Mouse (Mus musculus) kidney, postnatal 36 days (tissue): ENCODE measurements around the gene Ggta1.
"Not testable (repeated sequence)": the region's sequence is repeated elsewhere in the genome, so short reads cannot be mapped to it uniquely, and the experiment has no call there.

Source experiments
- DNase-seq, 2 experiments: peaks; one replicate each; pipeline ENCODE4 v3.0.0; 2021 to 2022; ENCODE audit warnings: mixed read lengths in 2 of 2

Gene Ggta1

DNA sequence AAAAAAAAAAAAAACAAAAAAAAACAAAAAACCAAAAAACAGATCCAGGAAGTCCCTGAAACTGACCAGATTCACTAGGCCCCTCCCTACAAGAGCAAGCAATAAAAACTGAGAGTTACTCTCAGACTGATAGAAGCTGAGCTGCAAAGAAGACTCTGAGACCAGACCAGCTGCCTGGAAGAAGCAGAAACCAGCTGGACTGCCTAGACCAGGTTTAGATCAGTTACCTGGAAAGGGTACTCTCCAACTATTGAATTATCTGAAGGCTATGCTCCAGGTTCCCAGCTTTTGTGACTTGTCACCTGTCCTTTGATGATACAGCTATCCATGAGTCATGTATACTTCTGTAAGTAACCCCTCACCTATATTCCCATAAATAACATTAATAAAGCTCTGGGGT, 3.7 kb downstream of the Ggta1 start:
- DNase-seq, result no peak

DNA sequence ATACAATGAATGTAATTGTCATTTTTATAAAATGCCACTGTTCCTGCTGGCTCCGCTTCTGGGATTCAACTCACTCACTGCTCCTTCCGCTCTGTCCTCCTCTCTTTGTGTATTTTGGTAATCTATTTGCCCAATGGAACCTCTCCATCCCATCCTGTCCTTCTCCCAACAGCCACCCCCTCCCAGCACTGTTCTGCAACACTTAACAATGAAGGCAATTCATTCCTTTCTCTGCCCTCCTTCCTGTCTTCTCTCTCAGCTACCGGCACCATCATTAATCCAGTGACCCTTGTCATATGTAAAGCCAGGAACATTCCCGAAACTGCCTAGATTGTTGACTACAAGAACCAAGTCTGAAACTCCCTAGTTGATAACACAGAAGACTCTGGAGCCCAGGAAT, 4.6 kb downstream of the Ggta1 start:
- no peak for DNase-seq

DNA sequence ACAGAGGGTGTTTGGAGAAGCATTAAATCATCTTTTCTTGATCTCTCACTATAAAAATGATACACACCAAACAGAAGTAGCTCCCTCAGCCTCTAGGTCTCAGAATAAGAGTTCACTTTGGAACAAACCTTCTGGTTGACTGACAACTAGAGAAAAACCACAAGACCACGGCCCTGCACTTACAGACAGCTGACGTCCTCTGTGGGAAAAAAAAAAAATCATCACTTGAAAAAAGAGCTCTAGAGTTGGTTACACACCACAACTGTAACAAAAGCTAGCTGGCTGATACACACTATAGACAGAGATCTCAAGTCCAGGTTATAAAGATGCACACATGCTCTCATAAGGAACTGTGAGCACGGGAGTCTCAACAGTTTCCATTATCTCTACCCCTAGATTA, 9.3 kb downstream of the Ggta1 start:
- no peak for DNase-seq

DNA sequence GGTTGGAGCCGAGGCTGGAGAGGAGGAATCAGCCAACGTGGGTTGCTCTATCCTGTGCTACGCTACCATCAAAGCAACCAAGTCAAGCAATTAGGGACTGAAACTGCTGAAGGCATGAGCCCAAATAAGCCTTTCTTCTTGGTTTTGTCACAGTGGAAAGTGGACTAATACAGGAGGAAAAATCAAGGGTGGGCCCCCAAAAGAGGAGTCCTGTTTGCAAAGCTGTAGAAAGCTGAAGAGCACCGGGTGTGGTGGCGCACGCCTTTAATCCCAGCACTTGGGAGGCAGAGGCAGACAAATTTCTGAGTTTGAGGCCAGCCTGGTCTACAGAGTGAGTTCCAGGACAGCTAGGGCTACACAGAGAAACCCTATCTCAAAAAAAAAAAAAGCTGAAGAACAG, 10.3 kb downstream of the Ggta1 start:
- DNase-seq, result not testable (repeated sequence)

DNA sequence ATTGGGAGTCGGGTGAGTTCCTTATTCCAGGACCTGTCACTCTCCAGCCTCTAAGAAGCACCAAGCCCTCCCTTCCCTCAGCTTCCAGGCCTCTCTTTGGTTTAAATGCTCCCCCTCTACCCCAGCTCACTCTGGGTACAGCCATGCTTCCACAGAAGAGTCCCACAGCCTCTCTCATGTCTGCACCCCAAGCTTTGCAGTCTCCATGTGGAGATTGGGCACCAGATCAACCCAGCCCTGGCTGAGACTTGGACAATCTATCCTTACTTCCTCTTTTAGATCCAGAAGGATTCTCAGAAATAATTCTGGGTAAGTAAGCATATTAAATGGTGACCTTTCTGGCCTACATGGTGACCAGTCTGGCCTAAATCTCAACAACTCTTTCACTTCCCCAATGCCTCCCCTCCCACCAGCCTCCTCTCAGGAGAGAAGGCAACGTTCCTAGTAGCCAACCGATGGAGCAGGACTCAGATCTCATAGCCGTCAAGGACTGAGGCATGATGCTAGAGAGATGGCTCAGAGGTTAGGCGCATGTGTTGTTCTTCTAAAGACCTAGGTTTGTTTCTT, 11.5 kb downstream of the Ggta1 start:
- DNase-seq, result no peak

DNA sequence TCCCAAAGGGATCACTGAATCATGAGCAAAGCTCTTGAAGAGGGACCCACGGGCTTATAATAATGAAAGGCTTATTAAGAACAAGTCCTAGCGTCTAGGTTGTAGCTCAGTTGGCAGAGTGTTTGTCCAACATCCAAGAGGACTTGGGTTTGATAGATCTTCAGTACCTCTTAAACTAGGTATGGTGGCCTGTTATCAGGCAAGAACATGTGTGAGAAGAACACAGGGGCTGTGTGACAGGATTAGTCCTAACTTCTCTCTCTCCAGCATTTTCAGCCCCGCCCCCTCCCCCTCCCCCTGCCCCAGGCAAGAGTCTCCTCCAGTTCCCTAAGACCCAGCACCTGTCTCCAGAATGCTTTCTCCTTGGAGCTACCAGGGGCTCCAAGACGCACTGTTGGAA, 12.2 kb downstream of the Ggta1 start:
- DNase-seq, result no peak

DNA sequence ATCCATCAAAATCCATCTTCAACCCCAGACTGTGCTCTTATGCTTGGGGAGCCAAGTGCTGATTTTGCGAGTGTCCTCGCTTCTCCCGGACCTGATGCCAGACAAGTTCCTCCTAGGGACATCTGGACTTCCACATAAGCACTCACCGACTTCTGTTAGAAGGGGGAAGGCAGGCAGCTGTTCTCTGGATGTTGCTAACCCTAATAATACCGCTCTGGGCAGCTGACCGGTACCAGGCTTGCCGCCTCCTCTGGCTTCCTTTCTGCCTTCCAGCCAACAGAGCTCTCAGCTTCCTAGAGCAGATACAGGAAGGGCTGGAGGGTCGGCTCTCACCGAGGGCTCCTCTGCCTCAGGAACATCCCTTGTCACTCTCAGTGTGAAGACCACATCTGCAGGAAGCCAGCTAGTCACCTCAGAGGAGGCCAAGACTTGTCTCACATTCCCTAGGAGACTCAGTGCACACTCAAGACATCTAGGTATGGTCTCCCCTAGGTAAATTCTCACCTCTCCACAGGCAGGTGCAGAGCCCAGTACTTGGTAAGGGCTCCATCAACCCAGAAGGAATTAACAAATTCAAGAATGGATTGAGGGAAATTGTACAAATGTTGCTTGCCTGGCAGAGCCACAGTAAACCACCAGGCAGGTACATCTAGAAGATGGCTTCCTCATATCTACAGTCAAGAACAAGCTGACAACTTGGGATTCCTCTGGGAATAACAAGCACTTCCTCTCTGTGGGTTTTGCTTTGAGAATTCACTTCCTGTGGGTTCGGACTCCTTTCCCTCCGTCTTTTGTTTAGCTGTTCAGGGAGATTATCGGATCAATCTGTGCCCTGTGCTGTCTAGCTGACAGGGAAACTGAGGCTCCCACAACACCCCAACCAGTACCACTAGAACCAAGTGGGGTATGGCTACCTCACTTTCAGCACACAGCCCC, 13.1 kb downstream of the Ggta1 start:
- peak in 1 of 2 experiments; percentile 11 for DNase-seq

DNA sequence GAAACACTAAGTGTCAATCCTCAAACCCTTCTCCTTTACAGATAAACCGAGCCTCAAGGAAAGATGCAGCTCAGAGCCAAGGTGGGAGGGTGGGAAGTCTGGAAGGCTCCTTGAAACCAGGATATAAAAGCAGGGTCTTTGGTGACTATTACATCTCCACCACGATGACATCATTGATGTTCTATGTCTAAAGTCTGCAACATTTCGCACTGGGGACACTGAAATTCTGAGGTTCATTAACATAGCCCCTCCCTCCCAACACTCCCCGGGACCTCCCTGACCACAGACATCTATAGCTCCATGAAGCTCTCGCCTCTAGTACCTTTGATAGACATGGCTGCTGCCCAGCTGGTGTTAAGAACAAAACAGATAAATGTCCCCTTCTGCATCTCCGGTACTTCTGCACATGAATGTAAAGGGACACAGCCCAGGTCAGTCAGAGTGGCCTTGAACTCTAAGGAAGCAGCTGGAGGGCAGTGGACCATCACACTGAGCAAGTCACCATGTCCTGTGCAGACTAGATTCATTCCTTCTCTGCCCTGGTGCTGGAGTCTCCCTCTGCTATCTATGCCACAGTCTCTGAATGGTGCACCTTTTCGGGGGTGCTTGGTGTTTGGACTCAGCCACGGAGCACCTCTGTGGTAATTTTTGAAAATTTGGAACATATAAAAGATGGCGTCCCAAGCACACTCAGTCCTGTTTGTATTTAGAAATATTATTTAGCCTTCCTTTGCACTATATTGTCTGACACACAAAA, 13.9 kb downstream of the Ggta1 start:
- no peak for DNase-seq

DNA sequence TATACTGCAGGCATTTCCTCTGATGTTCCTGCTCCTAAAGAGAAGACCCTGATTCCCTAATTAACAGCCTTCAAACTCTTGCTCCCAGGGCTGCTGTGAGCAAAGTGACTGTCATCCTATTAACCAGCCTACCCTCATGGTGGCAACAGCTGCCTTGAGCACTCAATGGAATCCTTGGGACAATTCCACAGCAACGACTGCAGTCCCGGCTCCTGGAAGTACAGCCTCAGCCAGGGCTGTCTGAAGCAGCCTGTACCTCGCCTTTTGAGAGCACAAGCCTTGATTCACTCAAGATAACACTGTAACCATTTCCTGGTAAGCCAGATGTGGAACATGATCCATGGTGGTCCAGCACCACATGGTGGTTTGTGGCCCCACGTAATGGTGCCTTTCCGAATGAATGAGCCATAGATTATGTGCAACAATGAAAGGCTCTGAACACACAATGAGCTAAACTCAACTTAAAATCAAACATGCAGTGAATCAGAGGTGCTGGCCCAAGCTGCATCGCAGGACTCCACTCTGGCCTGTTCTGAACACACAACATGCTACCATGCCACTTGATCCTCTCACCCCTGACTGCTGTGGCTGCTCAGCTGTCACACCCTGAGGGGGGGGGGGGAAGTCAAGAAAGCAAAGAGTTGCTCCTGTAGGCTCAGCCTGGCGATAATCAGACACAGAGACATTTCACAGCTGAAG, 14.7 kb downstream of the Ggta1 start:
- DNase-seq, result no peak

DNA sequence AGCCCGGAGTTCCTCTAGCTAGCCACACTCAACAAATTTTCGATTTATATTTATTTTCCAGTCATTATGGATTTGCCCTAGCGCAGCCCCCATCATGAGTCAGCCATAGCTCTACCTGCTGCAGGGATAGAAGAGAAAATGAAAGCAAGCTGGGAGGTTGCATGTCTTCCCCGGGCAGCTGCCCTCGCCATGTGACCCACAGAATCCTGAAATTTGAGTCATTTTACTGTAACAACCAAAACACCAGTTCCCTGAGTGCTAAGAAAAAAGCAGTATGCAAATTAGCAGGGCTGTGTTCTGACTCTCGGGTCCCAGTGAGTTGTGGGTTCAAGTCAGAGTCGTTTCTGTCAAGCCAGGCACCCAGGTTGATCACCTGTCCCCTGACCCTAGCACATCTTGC, 15.6 kb downstream of the Ggta1 start:
- DNase-seq, result no peak

DNA sequence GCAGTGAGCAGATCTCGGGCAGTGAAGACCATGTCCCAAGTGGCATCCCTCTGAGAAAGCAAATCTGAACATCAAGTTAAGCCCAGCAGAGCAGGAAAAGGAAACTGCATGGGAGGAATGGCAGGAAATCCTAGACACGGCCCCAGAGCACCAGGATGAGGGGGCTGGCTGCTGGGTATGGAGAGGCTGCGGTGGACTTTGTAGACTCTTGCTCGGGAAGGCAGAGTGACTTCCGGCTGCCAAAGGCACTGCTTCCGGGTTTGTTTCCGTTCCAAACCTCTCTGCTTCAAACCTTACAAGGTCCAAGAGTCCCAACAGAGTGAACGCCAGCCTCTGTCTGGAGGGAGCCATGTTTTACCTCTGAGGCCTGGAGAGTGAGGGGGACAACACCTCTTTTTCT, 16.2 kb downstream of the Ggta1 start:
- DNase-seq, result peak; percentile 52 to 61

DNA sequence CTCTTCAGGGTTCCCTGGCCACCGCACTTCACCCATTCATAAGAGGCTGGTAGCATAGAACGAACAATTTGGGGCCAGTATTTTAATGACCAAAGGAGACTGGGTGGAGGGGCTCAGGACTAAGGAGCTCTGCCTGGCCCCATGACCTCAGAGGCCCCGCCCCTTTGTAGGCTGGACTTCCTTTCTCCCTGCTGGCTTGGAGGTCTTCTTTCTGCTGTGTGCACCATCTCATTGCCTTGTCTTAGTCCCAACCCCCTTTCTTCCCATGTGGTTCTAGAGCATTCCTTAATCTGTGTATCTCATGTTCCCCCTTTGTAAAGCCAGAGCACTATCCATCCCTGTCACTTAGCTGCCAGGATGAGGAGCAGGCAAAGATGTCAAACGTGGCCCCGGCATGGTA, 16.7 kb downstream of the Ggta1 start:
- peak in 1 of 2 experiments; percentile 41 for DNase-seq

DNA sequence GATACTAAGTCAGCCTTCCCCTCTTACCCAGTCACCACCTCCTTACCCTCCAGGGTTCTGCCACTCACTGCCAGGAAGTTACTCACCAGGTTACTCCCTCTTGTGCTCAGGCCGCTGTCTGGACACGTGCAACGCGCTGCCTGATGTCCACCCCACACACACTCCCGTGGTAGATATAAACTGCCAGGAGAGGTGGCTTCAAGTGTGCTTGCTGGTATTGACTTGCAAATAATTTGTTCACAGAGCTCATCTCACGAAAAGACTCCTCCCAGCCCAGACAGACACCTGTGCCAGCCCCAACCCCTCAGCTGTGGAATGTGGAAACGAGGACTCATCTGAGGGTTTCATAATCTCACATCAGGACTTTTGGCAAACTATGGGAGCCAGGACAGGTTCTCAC, 17.4 kb downstream of the Ggta1 start:
- peak in 1 of 2 experiments; percentile 9 for DNase-seq

DNA sequence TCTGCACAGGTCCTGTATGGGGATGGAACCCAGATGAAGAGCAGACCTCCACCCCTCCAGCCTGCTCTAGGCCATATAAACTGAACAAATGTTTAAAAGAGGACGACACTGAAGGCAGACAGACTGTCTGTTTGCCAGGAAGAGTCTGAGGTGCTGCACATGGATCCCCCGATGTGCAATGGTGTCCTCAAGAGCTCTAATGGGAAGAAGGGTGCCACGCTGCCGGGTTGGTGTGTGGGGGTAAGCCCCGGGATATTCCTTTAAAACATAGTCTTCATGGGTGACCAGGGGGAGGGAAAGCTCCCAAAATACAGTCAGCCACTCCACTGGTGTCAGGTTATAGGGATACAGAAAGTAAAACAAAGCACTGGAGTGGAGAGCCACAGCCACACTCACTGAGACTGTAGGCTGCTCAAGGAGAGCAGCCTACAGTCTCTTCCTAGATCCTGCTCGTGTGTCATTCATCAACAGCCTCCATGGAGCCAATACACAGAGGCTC, 18.2 kb downstream of the Ggta1 start:
- no peak for DNase-seq

DNA sequence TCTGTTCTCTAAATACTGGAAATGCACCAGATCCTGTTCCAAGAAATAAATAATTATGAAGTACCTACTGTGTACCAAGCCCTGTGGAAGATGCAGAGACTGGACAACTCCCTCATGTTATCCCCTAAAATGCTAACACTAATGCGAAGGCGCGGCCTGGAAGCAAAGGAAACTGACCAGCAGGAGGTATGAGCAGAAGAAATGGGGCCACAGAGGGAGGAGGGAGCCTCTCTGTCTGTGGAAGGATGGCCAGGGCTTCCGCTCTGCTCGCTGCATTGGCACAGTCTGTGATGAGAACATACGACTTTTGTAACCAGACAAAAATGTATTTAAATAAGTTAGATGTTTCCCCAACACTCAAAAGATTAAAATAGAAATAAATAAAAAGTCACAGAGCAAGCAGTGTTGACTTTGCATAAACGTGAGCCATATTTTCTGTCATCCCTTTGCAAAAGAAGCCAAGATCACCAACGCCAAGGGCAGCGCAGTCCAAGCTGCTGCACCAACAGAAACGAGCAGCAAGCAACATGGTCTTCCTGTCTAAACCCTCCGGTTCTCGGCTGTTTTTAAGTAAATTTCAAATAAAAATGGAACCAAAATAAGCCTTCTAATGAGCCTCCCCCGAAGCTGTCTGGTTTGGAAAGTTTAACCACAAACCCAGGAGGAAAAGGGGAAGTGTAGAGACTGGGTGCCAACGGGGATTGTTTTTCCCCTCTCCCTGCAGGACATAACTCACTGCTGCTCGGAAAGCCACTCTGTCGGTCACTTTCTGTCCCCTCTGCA, 18.9 kb downstream of the Ggta1 start:
- DNase-seq, result peak in 1 of 2 experiments; percentile 31

DNA sequence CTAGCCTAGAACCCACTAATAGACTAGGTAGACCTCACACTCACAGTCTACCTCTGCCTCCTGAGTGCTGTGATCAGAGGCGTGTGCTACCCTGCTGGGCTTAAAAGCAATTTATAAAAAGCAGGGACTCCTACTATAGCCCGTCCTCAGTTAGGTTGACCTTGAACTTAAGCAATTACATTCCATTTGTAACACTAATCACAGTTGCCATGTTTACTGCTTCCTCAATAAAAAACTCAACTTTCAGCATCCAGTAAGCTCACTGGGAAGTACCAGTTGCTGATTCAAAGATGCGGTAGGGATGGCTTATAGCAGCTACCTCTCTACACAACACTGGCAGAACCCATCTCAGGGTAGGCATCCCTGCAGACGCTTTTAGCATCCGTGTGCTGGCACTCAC, 19.7 kb downstream of the Ggta1 start:
- DNase-seq, result no peak

DNA sequence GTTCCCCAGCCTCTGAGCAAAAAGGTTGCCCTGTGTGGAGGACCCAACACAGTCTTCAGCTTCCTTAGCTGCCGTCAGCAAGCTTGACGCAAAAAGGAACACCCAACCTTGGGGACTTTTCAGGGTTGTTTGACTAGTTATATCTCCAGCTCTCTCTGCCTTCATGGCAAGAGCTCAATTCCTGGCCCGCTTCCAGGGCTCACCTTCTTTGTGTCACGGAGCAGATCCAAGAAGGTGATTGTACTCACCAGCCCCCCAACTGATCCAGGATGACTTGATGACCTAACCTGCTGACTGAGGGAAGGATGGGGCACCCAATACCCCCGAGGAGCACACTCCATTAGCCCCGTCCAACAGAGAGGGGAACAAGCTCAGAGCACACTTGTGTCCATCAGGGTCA, 21.0 kb downstream of the Ggta1 start:
- DNase-seq, result peak in 1 of 2 experiments; percentile 30

DNA sequence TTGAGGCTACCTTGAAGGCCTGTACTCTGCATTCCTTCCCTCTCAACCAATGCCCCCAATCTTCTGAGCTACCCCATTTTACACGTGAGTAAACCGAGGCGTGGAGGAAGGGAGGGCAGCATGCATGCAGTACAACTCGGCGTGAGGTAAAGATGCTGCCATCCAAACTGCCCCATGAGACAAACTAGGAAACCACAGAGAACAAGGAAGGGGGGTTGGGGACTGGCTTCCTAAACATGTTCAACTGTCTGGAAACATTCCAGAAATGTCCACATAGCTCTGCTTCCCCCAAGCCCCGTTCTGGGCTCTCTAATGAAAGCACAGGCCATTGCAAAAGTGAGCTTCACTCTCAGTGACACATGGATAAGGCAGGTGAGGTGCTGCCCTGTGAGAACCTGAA, 21.6 kb downstream of the Ggta1 start:
- DNase-seq, result no peak

DNA sequence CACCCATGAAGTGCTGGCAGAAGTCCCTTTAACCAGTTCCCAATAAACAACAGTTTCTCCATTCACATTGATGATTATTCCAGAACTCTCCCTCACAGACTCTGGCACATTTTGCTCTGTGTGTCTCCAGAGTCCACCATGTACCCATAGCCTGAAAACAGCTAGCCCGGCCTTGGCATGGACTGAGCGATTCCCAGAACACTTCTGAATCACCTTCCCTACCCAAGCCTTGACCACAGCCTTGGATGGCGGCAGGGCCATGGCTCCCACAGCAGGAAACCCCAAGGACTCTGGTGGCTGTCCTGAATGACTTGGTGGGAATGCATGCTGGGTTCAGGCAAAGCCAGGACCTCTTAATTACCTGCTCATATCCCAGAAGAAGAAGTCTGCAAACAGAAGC, 22.6 kb downstream of the Ggta1 start:
- no peak for DNase-seq

DNA sequence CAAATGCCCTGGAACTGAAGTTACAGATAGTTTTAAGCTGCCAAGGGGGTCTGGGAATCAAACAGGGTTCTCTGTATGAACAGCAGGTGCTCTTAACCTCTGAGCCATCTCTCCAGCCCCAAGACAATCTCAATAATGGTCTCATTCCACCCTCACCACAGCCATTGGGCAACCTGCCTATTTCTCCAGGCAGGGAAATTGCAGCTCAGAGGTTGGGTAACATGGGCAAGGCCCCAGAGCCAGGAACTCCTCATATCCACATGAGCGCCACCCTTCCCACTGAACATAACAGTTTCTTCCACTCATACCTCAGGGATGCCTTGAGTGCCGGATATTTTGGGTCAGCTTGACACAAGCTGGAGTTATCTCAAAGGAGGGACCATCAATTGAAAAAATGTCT, 25.2 kb downstream of the Ggta1 start:
- DNase-seq, result no peak

DNA sequence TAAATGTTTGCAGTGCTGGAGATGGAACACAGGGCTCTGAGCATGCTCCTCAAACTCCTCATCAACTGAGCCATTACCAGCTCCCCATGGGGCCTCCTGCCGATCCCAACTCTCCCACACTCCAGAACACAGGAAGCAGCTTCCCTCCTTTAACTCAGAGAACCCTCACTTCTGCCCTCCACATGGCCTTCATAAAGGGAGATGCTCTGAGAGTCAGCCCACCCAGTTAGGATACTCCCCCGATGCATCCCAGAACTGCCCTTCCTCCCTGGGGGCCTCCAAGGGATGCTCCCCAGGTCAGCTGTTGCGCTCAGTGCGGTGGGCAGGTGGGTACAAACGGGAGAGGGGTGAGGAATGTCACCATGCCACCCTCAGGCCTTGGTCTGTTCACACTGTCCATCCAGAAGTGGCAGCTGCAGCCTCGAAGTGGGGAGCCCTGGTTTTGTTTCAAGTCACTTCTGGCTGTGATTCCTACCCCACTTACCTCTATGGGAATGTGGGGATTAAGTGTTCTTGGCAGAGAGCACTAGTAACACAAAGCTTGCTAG, 28.4 kb downstream of the Ggta1 start:
- DNase-seq, result no peak

DNA sequence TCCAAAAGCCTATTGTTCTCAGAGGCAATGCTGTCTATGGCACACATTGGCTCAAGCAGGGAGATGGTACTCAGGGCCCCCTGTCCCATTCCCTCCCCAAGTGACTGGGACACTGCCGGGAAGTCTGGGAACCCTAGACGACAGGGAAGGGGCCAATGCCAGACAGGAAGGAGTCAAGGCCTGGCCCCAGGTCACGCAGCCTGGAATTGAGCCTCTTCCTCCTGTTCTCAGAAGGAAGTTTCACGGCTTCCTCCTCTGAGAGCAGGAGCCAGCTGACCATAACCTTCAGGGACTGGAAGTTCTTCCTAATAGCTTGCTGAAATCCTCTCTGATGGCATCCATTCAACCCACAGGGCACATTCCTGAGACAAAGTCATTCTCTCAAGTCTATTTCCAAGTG, 29.6 kb downstream of the Ggta1 start:
- peak; percentile 57 to 60 for DNase-seq
